Mouse (Mus musculus) hindbrain, embryonic 13.5 days (tissue): ENCODE results near the gene Taar3. TPM values are rescaled to one million over a fixed set of nuclear protein-coding genes. Genes with fewer than 3 reads are reported as not detected.

ENCODE experiments used
- polyA plus RNA-seq: library from polyadenylated mRNA; unstranded; fragments of >200 nt; fragmentation: Nextera tagmentation; extraction: Ambion mirVana; gene quantifications from 2 replicates; pipeline ENCODE4 v1.2.1, GENCODE M21; 2015

The Taar3 gene
- polyA plus RNA-seq, 1 experiment from 2014 or later = not detected

Other genes starting within 250 kb of the Taar3 start
- 110 and 124 TPM in 2 replicates for gene Rps12, start 162.3 kb upstream of the Taar3 start, polyA plus RNA-seq
- 22.0 and 22.2 TPM in 2 replicates for gene Slc18b1, start 152.6 kb upstream of the Taar3 start, polyA plus RNA-seq
- gene Vnn3, start 98.1 kb upstream of the Taar3 start, polyA plus RNA-seq = not detected in 2 replicates
- gene Vnn1, start 54.9 kb upstream of the Taar3 start, polyA plus RNA-seq = 0.09 and 0.21 TPM in 2 replicates
- not detected in 2 replicates for gene Taar1, start 29.2 kb upstream of the Taar3 start, polyA plus RNA-seq
- not detected in 2 replicates for gene Taar2, start 11.0 kb upstream of the Taar3 start, polyA plus RNA-seq
- not detected in 2 replicates for gene Taar4, start 10.9 kb downstream of the Taar3 start, polyA plus RNA-seq
- gene Taar5, start 21.1 kb downstream of the Taar3 start, polyA plus RNA-seq = not detected in 2 replicates
- gene Taar6, start 36.1 kb downstream of the Taar3 start, polyA plus RNA-seq = not detected in 2 replicates
- gene Taar7a, start 43.9 kb downstream of the Taar3 start, polyA plus RNA-seq = not detected in 2 replicates
- gene Taar7b, start 50.4 kb downstream of the Taar3 start, polyA plus RNA-seq = not detected in 2 replicates
- gene Taar7d, start 77.7 kb downstream of the Taar3 start, polyA plus RNA-seq = not detected in 2 replicates
- gene Taar7e, start 88.1 kb downstream of the Taar3 start, polyA plus RNA-seq = not detected in 2 replicates
- gene Taar7f, start 100.0 kb downstream of the Taar3 start, polyA plus RNA-seq = not detected in 2 replicates
- gene Taar8a, start 126.9 kb downstream of the Taar3 start, polyA plus RNA-seq = not detected in 2 replicates
- not detected in 2 replicates for gene Taar8b, start 142.7 kb downstream of the Taar3 start, polyA plus RNA-seq
- gene Taar8c, start 152.4 kb downstream of the Taar3 start, polyA plus RNA-seq = not detected in 2 replicates
- not detected in 2 replicates for gene Taar9, start 160.0 kb downstream of the Taar3 start, polyA plus RNA-seq
- 273 and 279 TPM in 2 replicates for gene Stx7, start 199.7 kb downstream of the Taar3 start, polyA plus RNA-seq